Mouse (Mus musculus) layer of hippocampus, postnatal 10 days (tissue): Measurements from ENCODE around the gene Aldh18a1. TPM values are rescaled to one million over a fixed set of nuclear protein-coding genes. Genes with fewer than 3 reads are reported as not detected.

Source experiments
- total RNA-seq, 2 experiments: library from RNA; stranded (reverse); gene quantifications; 2 replicates each; pipeline ENCODE4 v1.2.3; 2021

Aldh18a1 gene
- total RNA-seq, 2 experiments from 2014 or later: 25.8 to 27.9 TPM

Other genes with a start within 250 kb of the Aldh18a1 start
- gene Sorbs1, start 74.7 kb downstream of the Aldh18a1 start, total RNA-seq: 100 to 1,000 TPM; 147 to 148 TPM
- 10 to 100 TPM; 21.7 to 23.9 TPM for gene Tctn3, start 23.8 kb upstream of the Aldh18a1 start, total RNA-seq
- gene Entpd1, start 23.9 kb upstream of the Aldh18a1 start, total RNA-seq: 10 to 100 TPM; 17.1 to 17.8 TPM
- 1 to 10 TPM; 1.4 to 1.7 TPM for gene Cc2d2b, start 160.3 kb upstream of the Aldh18a1 start, total RNA-seq
- gene Ccnj, start 242.8 kb upstream of the Aldh18a1 start, total RNA-seq: 10 to 100 TPM in 1 of 2 experiments, 1 to 10 TPM in 1; 9.4 to 10.3 TPM